Mouse (Mus musculus) hindbrain, embryonic 16.5 days (tissue): ENCODE measurements at regions not wholly inside any gene's neighbourhood (a gene's known extent, or its start where the extent isn't known, plus 50 kb on each side); places are given as distances from the start of the nearest gene placed in this dataset.

Experiments
- ATAC-seq: fragments of 200-750 bp; cut with Nextera tagmentation; 2 replicates; pipeline ENCODE4 v1.8.0; 2017; ENCODE audit warnings: moderate TSS enrichment, moderate library complexity
- H3K27ac ChIP-seq: fragments of 300-500 bp; sonication (generic); 2 replicates; pipeline ENCODE4 v1.5.1; 2014; ENCODE audit warnings: low read depth, mild to moderate bottlenecking, control low read depth, low read length, moderate library complexity
- H3K27me3 ChIP-seq: fragments of 300-500 bp; sonication (generic); replicated peaks from 2 replicates; pipeline ENCODE4 v1.6.1; 2014; ENCODE audit warnings: low read length; ENCODE audit not compliant: control insufficient read depth, insufficient read depth
- H3K36me3 ChIP-seq: fragments of 300-500 bp; sonication (generic); 2 replicates; pipeline ENCODE4 v1.6.1; 2014; ENCODE audit warnings: mild to moderate bottlenecking, low read length, moderate library complexity, mixed read lengths; ENCODE audit not compliant: control insufficient read depth, insufficient read depth
- H3K4me1 ChIP-seq: fragments of 300-500 bp; sonication (generic); 2 replicates; pipeline ENCODE4 v1.6.1; 2014; ENCODE audit warnings: low read depth, low read length; ENCODE audit not compliant: control insufficient read depth, insufficient read depth
- H3K4me2 ChIP-seq: fragments of 300-500 bp; sonication (generic); 2 replicates; pipeline ENCODE4 v1.6.1; 2014; ENCODE audit warnings: mild to moderate bottlenecking, low read length, control low read depth, moderate library complexity
- H3K4me3 ChIP-seq: fragments of 300-500 bp; sonication (generic); 2 replicates; pipeline ENCODE4 v1.5.1; 2014; ENCODE audit warnings: mild to moderate bottlenecking, low read length, control low read depth, moderate library complexity
- H3K9ac ChIP-seq: fragments of 300-500 bp; sonication (generic); 2 replicates; pipeline ENCODE4 v1.6.1; 2014; ENCODE audit warnings: low read depth, mild to moderate bottlenecking, control low read depth, low read length, moderate library complexity
- H3K9me3 ChIP-seq: fragments of 300-500 bp; sonication (generic); 2 replicates; pipeline ENCODE4 v1.6.1; 2014; ENCODE audit warnings: mild to moderate bottlenecking, low read length, moderate library complexity; ENCODE audit not compliant: control insufficient read depth
- WGBS: fragments of 180-500 bp; shearing (Covaris S2); extraction: QIAGEN DNeasy Blood & Tissue Kit; methylation state at CpG from one replicate; pipeline ENCODE4 v1.1.7; 2014; 5-methylcytosine and 5-hydroxymethylcytosine counted together

DNA sequence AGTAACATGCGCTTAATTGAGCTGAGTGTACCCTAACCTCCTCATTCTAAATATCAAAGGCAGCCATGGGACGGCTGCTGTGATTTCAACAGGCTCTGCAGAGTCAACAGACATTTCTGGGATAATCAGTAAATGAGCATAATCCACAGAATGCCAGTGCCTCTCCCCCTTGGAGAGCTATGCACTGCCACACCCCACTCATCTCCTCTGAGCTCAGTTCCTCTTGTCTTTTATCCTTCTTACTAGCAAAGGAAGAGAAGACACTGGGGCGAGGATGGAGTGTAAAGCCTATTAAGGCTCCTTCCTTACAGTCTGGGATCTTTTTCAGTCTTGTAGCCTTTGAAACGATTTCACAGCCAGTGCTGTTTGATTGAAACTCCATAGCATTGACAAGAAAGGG lies 90.9 kb downstream of the Kctd12 start:
- Histone ChIP-seq H3K4me1 (no peaks in the 10 kb centered on the region), H3K27ac (no peak overlapping the region), H3K4me2 (no peak overlapping the region), H3K27me3 (no peaks in the 10 kb centered on the region), H3K36me3 (no peaks in the 10 kb centered on the region), H3K9ac (no peak overlapping the region), H3K4me3 (no peak overlapping the region), H3K9me3 (no peaks in the 10 kb centered on the region)
- WGBS, result 57% methylated on average over 4 of the region's 4 CpGs
- ATAC-seq, result no peak

DNA sequence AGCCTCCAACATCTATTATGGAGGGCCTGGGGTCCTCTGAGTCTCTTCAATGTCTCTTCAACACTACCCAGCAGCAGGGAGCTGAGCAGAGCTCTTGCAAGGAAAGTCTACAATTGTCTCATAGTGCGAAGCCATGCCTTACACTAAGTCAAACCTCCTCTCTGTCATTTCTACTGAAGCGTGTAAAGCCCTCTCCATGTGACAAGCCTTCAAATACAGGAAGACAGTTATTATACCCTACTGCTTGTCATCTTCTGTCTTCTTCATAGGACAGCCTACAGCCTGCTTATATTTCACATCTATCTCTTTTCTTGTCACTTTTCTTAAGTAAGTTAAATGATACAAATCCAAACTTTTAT lies 97.2 kb downstream of the Kctd12 start:
- no peaks in the 10 kb centered on the region for H3K27me3 ChIP-seq
- WGBS, result 83% methylated on average over 2 of the region's 2 CpGs
- H3K27ac ChIP-seq, result no peak overlapping the region
- no peak overlapping the region for H3K4me2 ChIP-seq
- no peaks in the 10 kb centered on the region for H3K4me1 ChIP-seq
- H3K36me3 ChIP-seq, result no peaks in the 10 kb centered on the region
- H3K4me3 ChIP-seq, result no peak overlapping the region
- H3K9me3 ChIP-seq, result no peaks in the 10 kb centered on the region
- no peak for ATAC-seq
- no peak overlapping the region for H3K9ac ChIP-seq

DNA sequence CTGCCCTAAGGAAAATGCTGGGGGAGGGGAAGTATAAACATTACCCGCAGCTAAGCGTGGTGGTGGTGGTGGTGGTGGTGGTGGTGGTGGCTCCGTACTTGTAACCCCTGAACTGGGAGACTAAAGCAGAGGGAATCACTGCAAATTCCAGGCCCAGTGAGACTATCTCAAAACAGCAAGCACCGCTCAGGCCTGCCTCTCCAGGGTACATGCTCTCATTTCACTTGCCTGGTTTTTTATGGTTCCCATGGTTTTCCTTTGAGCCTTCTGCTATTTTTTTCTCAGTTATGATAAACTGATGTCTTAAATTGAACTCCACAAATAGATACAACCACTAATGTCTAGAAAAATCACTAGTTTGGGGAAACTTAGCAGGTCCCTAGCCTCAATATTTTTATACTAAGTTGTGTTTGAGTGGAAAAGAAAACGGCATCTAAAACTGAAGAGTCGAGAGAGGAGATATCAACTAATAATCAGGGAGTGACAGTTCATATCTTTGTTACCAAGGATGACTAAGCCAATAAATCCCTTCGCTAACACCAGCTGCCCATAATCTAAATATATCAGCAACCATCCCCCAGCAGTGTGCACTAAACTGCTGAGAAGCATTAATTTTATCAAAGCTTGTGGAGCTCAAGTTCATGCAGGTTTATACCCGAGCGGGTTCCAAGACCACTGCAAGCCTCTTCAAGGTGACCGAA lies 97.7 kb downstream of the Kctd12 start:
- WGBS, result 92% methylated on average over 10 of the region's 10 CpGs
- H3K36me3 ChIP-seq, result no peaks in the 10 kb centered on the region
- H3K27me3 ChIP-seq, result no peaks in the 10 kb centered on the region
- no peaks in the 10 kb centered on the region for H3K9me3 ChIP-seq
- no peak overlapping the region for H3K27ac ChIP-seq
- no peak overlapping the region for H3K4me3 ChIP-seq
- ATAC-seq, result no peak
- no peaks in the 10 kb centered on the region for H3K4me1 ChIP-seq
- H3K9ac ChIP-seq, result no peak overlapping the region
- H3K4me2 ChIP-seq, result no peak overlapping the region

DNA sequence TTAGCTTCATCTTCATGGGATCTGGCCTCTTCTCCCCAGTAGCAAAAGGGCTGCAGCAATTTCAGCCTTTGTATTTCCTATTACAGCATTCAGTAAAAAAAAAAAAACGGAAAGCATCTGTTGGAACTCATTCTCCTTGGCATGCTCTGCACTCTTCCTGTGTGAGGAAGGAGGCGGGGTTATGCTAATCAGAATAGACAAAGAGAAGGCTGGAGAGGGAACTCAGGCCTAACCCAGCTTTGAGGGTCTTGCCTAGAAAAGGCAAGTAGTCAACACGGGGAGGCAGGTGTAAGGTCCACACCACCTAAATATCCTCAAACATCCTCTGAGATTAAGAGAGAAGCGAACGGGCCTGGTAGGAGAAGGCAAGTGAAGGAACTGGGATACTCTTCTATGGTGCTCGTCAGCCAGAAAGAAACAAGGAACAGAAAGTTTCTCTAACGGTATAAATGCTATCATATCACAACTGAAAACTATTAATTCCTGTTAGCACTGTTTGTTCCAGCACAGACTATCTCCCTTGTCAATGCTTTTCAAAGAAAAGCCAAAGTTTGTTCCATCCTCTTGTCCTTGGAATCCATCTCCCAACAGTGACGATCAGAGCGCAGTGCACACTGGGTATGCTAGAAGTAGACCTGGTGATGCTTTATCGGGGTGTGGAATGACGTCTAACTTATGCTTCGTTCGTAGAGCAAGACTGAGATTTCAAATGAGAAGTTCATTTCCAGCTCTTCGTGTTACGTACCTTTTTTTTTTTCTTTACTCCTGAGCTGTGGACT lies 98.9 kb downstream of the Kctd12 start:
- ATAC-seq, result peak; percentile 67; the same call in 1 of the 2 replicates
- WGBS, result 81% methylated on average over 15 of the region's 15 CpGs

DNA sequence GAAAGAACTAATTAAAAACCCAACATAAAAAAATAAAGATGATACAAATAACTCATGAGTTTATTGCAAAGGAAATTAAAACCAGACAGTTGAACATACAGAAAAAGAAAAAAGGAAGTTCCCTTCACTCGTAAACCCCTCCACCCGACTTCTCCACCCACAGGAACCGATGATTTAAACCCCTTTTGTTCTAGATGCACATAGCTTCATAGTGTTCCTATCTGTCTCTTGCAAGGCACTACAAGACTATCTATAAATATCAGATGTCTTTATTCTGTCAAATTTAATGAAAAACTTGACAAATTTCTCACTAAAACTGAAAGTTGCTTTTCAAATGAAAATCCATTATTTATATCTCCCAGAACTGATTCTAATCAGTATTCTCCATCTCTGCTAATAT lies 100.2 kb downstream of the Kctd12 start:
- no peak for ATAC-seq
- Histone ChIP-seq H3K9me3 (no peaks in the 10 kb centered on the region), H3K4me3 (no peak overlapping the region), H3K4me2 (no peak overlapping the region), H3K4me1 (no peaks in the 10 kb centered on the region), H3K27ac (no peak overlapping the region), H3K9ac (no peak overlapping the region), H3K27me3 (no peaks in the 10 kb centered on the region), H3K36me3 (no peaks in the 10 kb centered on the region)
- 94% methylated on average over 3 of the region's 3 CpGs for WGBS

More for the DNA sequence above, 98.9 kb downstream of the Kctd12 start:
- H3K9me3 ChIP-seq, result no peaks in the 10 kb centered on the region
- H3K27me3 ChIP-seq, result no peaks in the 10 kb centered on the region
- no peak overlapping the region for H3K27ac ChIP-seq
- H3K9ac ChIP-seq, result no peak overlapping the region
- no peaks in the 10 kb centered on the region for H3K4me1 ChIP-seq
- no peak overlapping the region for H3K4me3 ChIP-seq
- H3K4me2 ChIP-seq, result no peak overlapping the region
- no peaks in the 10 kb centered on the region for H3K36me3 ChIP-seq

DNA sequence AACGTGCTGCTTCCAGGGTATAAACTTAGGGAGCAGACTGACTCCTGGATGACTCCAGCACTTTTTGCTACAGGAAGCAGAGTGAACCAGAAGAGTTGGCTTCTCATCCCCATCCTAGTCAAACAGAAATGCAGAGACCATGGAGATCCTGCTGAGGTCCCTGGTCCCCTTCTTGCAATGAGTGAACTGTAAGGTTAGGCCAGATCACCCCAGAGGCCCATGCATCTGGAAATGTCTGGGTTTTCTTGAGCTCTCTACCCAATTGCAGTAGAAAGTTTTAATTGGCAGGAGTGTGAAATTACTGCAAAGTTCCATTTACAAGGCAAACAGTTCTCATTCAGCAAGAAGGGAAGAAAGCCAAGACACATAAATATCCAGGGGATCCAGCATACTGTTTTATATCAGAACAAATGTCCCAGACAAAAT lies 101.8 kb downstream of the Kctd12 start:
- Histone ChIP-seq H3K9me3 (no peaks in the 10 kb centered on the region), H3K4me2 (no peak overlapping the region), H3K36me3 (no peaks in the 10 kb centered on the region), H3K4me1 (no peaks in the 10 kb centered on the region), H3K27ac (no peak overlapping the region), H3K4me3 (no peak overlapping the region), H3K9ac (no peak overlapping the region), H3K27me3 (no peaks in the 10 kb centered on the region)
- ATAC-seq, result no peak
- WGBS, result 93% methylated on average over 1 of the region's 1 CpGs

DNA sequence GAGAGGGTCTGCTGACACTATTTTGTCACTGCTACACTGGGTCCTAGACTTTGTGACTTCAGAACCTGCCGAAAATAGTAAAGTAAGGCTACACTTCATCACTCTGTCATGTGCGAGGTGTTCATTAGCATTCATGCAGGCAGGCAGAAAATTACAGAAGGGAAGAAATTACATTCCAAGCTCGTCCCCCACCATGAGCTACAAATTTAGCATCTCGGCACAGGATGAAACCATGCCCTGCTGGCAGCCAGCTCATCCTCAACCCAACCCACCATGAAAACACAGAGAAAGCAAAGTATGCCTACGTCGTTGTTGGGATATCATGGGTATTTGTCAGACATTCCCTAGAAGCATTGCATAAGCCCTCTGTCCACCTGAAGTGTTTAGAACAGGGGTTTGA lies 103.9 kb downstream of the Kctd12 start:
- no peak overlapping the region for H3K4me2 ChIP-seq
- 66% methylated on average over 6 of the region's 6 CpGs for WGBS
- no peak for ATAC-seq
- no peak overlapping the region for H3K4me3 ChIP-seq
- no peaks in the 10 kb centered on the region for H3K36me3 ChIP-seq
- no peaks in the 10 kb centered on the region for H3K9me3 ChIP-seq
- H3K9ac ChIP-seq, result no peak overlapping the region
- no peaks in the 10 kb centered on the region for H3K4me1 ChIP-seq
- H3K27me3 ChIP-seq, result no peaks in the 10 kb centered on the region
- H3K27ac ChIP-seq, result no peak overlapping the region

DNA sequence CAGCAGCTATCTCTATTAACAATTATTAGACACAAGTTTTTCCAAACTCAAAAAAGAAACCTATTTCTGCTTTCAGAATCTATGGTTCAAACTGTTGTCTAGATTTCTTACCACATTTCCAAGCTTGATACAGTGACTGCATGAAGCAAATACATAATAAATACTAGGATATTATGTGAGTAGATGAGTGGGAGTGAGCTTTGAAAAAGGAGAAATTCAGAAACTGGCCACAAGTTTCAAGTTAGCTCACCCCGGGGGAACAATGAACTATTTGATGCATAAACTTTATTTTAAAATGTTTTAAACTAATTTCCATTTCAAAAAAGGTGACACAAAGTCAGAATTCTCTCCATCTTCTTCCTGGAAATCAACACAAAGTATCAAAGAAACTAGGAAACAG lies 114.3 kb downstream of the Kctd12 start:
- 92% methylated on average over 1 of the region's 1 CpGs for WGBS

DNA sequence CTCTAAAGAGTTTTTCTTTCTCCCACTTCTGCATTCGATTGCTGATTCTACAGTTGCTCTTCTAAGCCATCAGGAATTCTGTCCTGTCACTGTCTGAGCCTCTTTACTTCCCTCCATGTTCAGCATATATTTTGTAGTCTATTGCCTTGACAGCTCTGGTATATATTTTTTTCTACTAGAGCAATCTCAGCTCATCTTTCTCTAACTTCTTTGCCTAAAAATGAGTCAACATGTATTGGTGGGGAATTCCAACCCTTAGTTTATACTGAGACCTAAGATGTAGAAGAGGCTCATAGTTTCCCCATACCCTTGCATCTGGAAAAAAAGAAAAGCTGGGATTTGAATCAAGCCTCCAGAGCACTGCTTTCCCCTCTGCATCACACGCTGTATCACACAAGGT lies 114.7 kb downstream of the Kctd12 start:
- ATAC-seq, result no peak
- Histone ChIP-seq H3K9ac (no peak overlapping the region), H3K4me2 (no peak overlapping the region), H3K4me1 (no peaks in the 10 kb centered on the region), H3K27ac (no peak overlapping the region), H3K9me3 (no peaks in the 10 kb centered on the region), H3K27me3 (no peaks in the 10 kb centered on the region), H3K4me3 (no peak overlapping the region), H3K36me3 (no peaks in the 10 kb centered on the region)
- 86% methylated on average over 2 of the region's 2 CpGs for WGBS

More for the DNA sequence above, 114.3 kb downstream of the Kctd12 start:
- no peaks in the 10 kb centered on the region for H3K27me3 ChIP-seq
- no peak overlapping the region for H3K9ac ChIP-seq
- no peak overlapping the region for H3K4me3 ChIP-seq
- H3K36me3 ChIP-seq, result no peaks in the 10 kb centered on the region
- no peak overlapping the region for H3K27ac ChIP-seq
- no peak for ATAC-seq
- no peaks in the 10 kb centered on the region for H3K4me1 ChIP-seq
- H3K9me3 ChIP-seq, result no peaks in the 10 kb centered on the region
- H3K4me2 ChIP-seq, result no peak overlapping the region
